Mouse (Mus musculus): ENCODE results near the gene Pcyt2. TPM values are rescaled to one million over a fixed set of nuclear protein-coding genes. Genes with fewer than 3 reads are reported as not detected.

Gene Pcyt2
- polyA plus RNA-seq, 1 experiment from 2014 or later: 164 TPM

DNA sequence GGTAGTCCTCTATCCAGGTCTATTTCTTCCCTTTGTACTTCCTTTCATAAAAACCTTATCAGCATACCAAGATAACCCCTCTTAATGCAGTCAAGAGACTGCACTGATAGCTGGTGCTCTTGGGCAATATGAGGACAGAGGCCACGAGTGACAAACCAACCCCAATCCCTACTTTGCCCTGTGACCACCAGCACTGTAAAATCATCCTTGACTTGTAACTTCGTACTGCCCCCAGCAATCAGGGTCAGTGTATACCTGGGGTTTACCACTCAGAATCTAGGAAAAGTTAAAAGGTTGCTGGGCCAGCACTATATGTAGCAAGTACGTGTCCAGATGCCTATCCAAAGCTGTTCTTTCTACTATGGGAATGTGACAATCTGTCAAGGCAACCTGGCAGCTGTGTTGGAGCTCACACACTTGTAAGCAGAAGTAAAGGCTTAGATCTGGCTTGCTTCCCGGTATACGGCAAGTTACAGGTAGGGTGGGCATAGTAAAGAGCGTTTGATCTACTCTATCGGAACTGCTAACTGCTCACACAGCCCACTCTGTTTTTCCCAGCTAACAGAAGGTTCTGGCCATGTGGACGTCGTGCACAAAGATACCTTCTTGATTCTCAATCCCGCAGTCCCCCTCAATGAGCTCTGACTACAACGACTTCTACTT lies 45.9 kb downstream of the Pcyt2 start:
- peaks cover 26% of the 10 kb centered on the region for H3K4me1 ChIP-seq (ENCODE audit: insufficient read depth, low read length)
- H3K4me3 ChIP-seq (ENCODE audit: low read length): peak overlapping the region; percentile 86
- 5% methylated on average over 11 of the region's 11 CpGs for WGBS
- H3K4me2 ChIP-seq (replicated peaks; ENCODE audit: low read depth, low read length): peak overlapping the region; percentile 66
- peak overlapping the region; percentile 96 for H3K27ac ChIP-seq (ENCODE audit: low read length)
- no peaks in the 10 kb centered on the region for H3K9me3 ChIP-seq (ENCODE audit: low read length)
- H3K27me3 ChIP-seq (ENCODE audit: insufficient read depth, low read length): no peaks in the 10 kb centered on the region
- peaks cover 36% of the 10 kb centered on the region for H3K36me3 ChIP-seq (ENCODE audit: insufficient read depth, low read length)
- no peak for ATAC-seq (ENCODE audit: low FRiP score, low TSS enrichment)
- peak overlapping the region; percentile 95 for H3K9ac ChIP-seq (replicated peaks; ENCODE audit: low read length)

DNA sequence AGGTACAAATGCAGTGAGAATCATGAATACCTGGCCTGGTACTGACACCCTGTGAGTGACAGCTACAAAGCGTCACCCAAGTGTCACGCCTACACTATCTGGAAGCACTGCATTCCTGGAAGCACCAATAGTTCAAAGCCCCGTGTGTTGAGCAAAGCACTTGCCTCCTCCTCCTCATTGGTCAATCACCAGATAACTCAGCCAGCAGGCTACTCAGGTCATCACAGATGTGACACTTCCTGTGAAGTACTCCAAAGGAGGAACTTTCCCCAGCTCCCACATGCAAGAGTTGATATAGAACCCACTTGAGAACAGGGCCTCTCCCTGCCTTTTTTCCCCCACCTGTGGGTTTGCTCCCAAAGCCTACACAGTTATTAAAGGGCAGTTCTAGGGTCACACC lies 46.6 kb downstream of the Pcyt2 start:
- peak overlapping the region; percentile 86 for H3K4me3 ChIP-seq (ENCODE audit: low read length)
- no peak overlapping the region for H3K27ac ChIP-seq (ENCODE audit: low read length)
- WGBS: 74% methylated on average over 3 of the region's 3 CpGs
- H3K9me3 ChIP-seq (ENCODE audit: low read length): no peaks in the 10 kb centered on the region
- H3K9ac ChIP-seq (replicated peaks; ENCODE audit: low read length): peak overlapping the region; percentile 95
- peak overlapping the region; percentile 66 for H3K4me2 ChIP-seq (replicated peaks; ENCODE audit: low read depth, low read length)
- peaks cover 44% of the 10 kb centered on the region for H3K36me3 ChIP-seq (ENCODE audit: insufficient read depth, low read length)
- peaks cover 26% of the 10 kb centered on the region for H3K4me1 ChIP-seq (ENCODE audit: insufficient read depth, low read length)
- H3K27me3 ChIP-seq (ENCODE audit: insufficient read depth, low read length): no peaks in the 10 kb centered on the region
- ATAC-seq (ENCODE audit: low FRiP score, low TSS enrichment): no peak

GRCm38 (mm10) chr11:120568324-120568723 lies 49.4 kb downstream of the Pcyt2 start:
- Histone ChIP-seq H3K4me3 (ENCODE audit: low read length) (no peak overlapping the region), H3K4me2 (replicated peaks; ENCODE audit: low read depth, low read length) (no peak overlapping the region), H3K9ac (replicated peaks; ENCODE audit: low read length) (0 out of 2 replicates have a peak overlapping the region, but pooled peaks have one; percentile 22), H3K27me3 (ENCODE audit: insufficient read depth, low read length) (no peaks in the 10 kb centered on the region), H3K9me3 (ENCODE audit: low read length) (no peaks in the 10 kb centered on the region), H3K4me1 (ENCODE audit: insufficient read depth, low read length) (peaks cover 16% of the 10 kb centered on the region), H3K27ac (ENCODE audit: low read length) (no peak overlapping the region), H3K36me3 (ENCODE audit: insufficient read depth, low read length) (peaks cover 70% of the 10 kb centered on the region)
- no peak for ATAC-seq (ENCODE audit: low FRiP score, low TSS enrichment)
- 95% methylated on average over 6 of the region's 6 CpGs for WGBS

DNA sequence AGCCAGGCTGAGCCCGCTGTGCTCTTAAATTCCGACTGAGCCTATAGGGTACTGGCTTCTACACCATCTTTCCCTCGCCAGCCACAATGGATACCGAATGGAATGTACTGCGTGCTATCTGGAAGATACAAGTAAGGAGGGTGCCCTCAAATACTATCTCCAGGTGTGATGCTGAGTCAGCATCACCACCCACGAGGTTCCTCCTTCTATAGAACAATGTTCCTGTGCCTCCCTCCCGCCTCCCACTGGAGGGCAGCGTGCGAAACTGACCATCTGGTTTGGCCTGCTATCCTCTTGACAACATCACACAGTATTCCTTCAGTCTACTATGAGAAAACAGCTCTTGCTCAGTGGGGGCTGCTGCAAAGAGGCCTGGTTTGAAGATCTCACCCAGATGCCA lies 52.6 kb downstream of the Pcyt2 start:
- no peak for ATAC-seq (ENCODE audit: low FRiP score, low TSS enrichment)
- no peak overlapping the region for H3K27ac ChIP-seq (ENCODE audit: low read length)
- H3K36me3 ChIP-seq (ENCODE audit: insufficient read depth, low read length): peaks cover 89% of the 10 kb centered on the region
- H3K4me1 ChIP-seq (ENCODE audit: insufficient read depth, low read length): 0 out of 2 replicates have a peak, but pooled peaks cover 5% of the 10 kb centered on the region
- no peaks in the 10 kb centered on the region for H3K27me3 ChIP-seq (ENCODE audit: insufficient read depth, low read length)
- WGBS: 82% methylated on average over 9 of the region's 9 CpGs
- no peak overlapping the region for H3K9ac ChIP-seq (replicated peaks; ENCODE audit: low read length)
- no peak overlapping the region for H3K4me2 ChIP-seq (replicated peaks; ENCODE audit: low read depth, low read length)
- no peak overlapping the region for H3K4me3 ChIP-seq (ENCODE audit: low read length)
- H3K9me3 ChIP-seq (ENCODE audit: low read length): no peaks in the 10 kb centered on the region

- no peak for ATAC-seq (ENCODE audit: low FRiP score, low TSS enrichment)
- peaks cover 91% of the 10 kb centered on the region for H3K36me3 ChIP-seq (ENCODE audit: insufficient read depth, low read length)
- 96% methylated on average over 13 of the region's 13 CpGs for WGBS
Measured at GRCm38 (mm10) chr11:120562949-120563348, 54.8 kb downstream of the Pcyt2 start.

DNA sequence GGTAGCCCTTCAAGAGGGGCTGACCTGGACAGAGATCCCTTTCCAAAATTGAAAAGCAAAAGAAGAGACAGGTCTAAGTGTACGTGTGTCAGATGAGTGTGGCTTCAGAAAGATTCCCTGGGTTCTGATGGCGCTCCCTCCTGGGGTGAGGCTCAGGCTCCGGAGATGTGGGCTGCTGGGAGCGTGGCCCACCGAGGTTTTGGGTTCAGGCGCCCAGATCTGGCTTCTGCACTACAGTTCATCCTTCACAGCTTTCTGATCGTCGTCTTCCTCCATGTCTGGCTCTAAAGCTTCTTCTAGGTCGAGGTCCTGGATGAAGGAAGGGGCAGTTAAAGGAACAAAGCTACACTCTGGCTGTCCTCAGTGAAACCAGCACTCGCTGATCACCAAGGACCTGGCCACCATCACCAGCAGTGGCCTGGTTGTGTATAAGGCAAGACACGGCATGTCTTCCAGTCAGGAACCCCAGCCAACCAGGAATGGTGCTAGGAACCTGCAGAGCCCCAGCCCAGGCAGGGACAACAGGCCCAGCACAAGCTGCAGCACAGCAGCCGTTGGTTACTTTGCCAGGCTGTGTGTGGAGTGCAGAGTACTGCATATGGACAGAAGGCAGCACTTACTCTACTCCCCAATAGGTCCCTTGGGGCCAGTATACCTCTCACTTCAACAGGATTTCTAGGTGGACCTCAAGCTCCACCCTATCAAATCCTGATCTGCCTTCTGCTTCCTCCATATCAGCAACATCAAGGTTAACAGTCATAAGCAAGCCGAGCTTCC lies 56.6 kb downstream of the Pcyt2 start:
- no peak overlapping the region for H3K4me2 ChIP-seq (replicated peaks; ENCODE audit: low read depth, low read length)
- H3K36me3 ChIP-seq (ENCODE audit: insufficient read depth, low read length): peaks cover 73% of the 10 kb centered on the region
- H3K27ac ChIP-seq (ENCODE audit: low read length): no peak overlapping the region
- H3K9ac ChIP-seq (replicated peaks; ENCODE audit: low read length): no peak overlapping the region
- no peak for ATAC-seq (ENCODE audit: low FRiP score, low TSS enrichment)
- H3K4me1 ChIP-seq (ENCODE audit: insufficient read depth, low read length): no peaks in the 10 kb centered on the region
- no peaks in the 10 kb centered on the region for H3K27me3 ChIP-seq (ENCODE audit: insufficient read depth, low read length)
- H3K9me3 ChIP-seq (ENCODE audit: low read length): 0 out of 2 replicates have a peak, but pooled peaks cover 5% of the 10 kb centered on the region
- 92% methylated on average over 13 of the region's 13 CpGs for WGBS
- no peak overlapping the region for H3K4me3 ChIP-seq (ENCODE audit: low read length)

More at GRCm38 (mm10) chr11:120562949-120563348, 54.8 kb downstream of the Pcyt2 start:
- Histone ChIP-seq H3K27ac (ENCODE audit: low read length) (no peak overlapping the region), H3K4me3 (ENCODE audit: low read length) (no peak overlapping the region), H3K4me2 (replicated peaks; ENCODE audit: low read depth, low read length) (no peak overlapping the region), H3K4me1 (ENCODE audit: insufficient read depth, low read length) (0 out of 2 replicates have a peak, but pooled peaks cover 2% of the 10 kb centered on the region), H3K9me3 (ENCODE audit: low read length) (no peaks in the 10 kb centered on the region), H3K9ac (replicated peaks; ENCODE audit: low read length) (no peak overlapping the region), H3K27me3 (ENCODE audit: insufficient read depth, low read length) (no peaks in the 10 kb centered on the region)

Small RNAs within 50 kb of the gene (microRNA-seq; reads per million reads assigned to microRNA genes)
- 0.47 reads per million for gene Mir6936

Other genes starting within 250 kb of the Pcyt2 start
- 42.3 and 44.8 TPM in 2 replicates for gene Faap100, start 239.2 kb downstream of the Pcyt2 start, polyA plus RNA-seq (2015; fragmentation: Nextera tagmentation; extraction: Ambion mirVana)
- gene Nploc4, start 180.2 kb downstream of the Pcyt2 start, polyA plus RNA-seq (2015; fragmentation: Nextera tagmentation; extraction: Ambion mirVana): 34.1 and 34.4 TPM in 2 replicates
- not detected in 2 replicates for gene Tspan10, start 175.3 kb downstream of the Pcyt2 start, polyA plus RNA-seq (2015; fragmentation: Nextera tagmentation; extraction: Ambion mirVana)
- gene Pde6g, start 164.4 kb downstream of the Pcyt2 start, polyA plus RNA-seq (2015; fragmentation: Nextera tagmentation; extraction: Ambion mirVana): 0.39 and 0.45 TPM in 2 replicates
- gene Oxld1, start 159.9 kb downstream of the Pcyt2 start, polyA plus RNA-seq (2015; fragmentation: Nextera tagmentation; extraction: Ambion mirVana): 15.4 and 15.9 TPM in 2 replicates
- 40.6 and 43.9 TPM in 2 replicates for gene Ccdc137, start 159.8 kb downstream of the Pcyt2 start, polyA plus RNA-seq (2015; fragmentation: Nextera tagmentation; extraction: Ambion mirVana)
- gene Arl16, start 150.3 kb downstream of the Pcyt2 start, polyA plus RNA-seq (2015; fragmentation: Nextera tagmentation; extraction: Ambion mirVana): 46.5 and 50.4 TPM in 2 replicates
- 176 and 177 TPM in 2 replicates for gene Mrpl12, start 133.3 kb downstream of the Pcyt2 start, polyA plus RNA-seq (2015; fragmentation: Nextera tagmentation; extraction: Ambion mirVana)
- 120 and 123 TPM in 2 replicates for gene Slc25a10, start 126.1 kb downstream of the Pcyt2 start, polyA plus RNA-seq (2015; fragmentation: Nextera tagmentation; extraction: Ambion mirVana)
- 4.7 and 5.5 TPM in 2 replicates for gene Gcgr, start 87.2 kb downstream of the Pcyt2 start, polyA plus RNA-seq (2015; fragmentation: Nextera tagmentation; extraction: Ambion mirVana)
- 218 and 232 TPM in 2 replicates for gene Mcrip1, start 68.2 kb downstream of the Pcyt2 start, polyA plus RNA-seq (2015; fragmentation: Nextera tagmentation; extraction: Ambion mirVana)
- gene Ppp1r27, start 66.8 kb downstream of the Pcyt2 start, polyA plus RNA-seq (2015; fragmentation: Nextera tagmentation; extraction: Ambion mirVana): 0.55 and 0.57 TPM in 2 replicates
- 843 and 914 TPM in 2 replicates for gene P4hb, start 44.7 kb downstream of the Pcyt2 start, polyA plus RNA-seq (2015; fragmentation: Nextera tagmentation; extraction: Ambion mirVana)
- gene Arhgdia, start 36.3 kb downstream of the Pcyt2 start, polyA plus RNA-seq (2015; fragmentation: Nextera tagmentation; extraction: Ambion mirVana): 696 and 712 TPM in 2 replicates
- gene Alyref, start 19.6 kb downstream of the Pcyt2 start, polyA plus RNA-seq (2015; fragmentation: Nextera tagmentation; extraction: Ambion mirVana): 92.2 and 372 TPM in 2 replicates
- 195 and 197 TPM in 2 replicates for gene Anapc11, start 19.5 kb downstream of the Pcyt2 start, polyA plus RNA-seq (2015; fragmentation: Nextera tagmentation; extraction: Ambion mirVana)
- 27.7 and 33.8 TPM in 2 replicates for gene Npb, start 9.5 kb downstream of the Pcyt2 start, polyA plus RNA-seq (2015; fragmentation: Nextera tagmentation; extraction: Ambion mirVana)
- gene Sirt7, start 7.3 kb upstream of the Pcyt2 start, polyA plus RNA-seq (2015; fragmentation: Nextera tagmentation; extraction: Ambion mirVana): 38.9 and 39.3 TPM in 2 replicates
- gene Mafg, start 15.7 kb upstream of the Pcyt2 start, polyA plus RNA-seq (2015; fragmentation: Nextera tagmentation; extraction: Ambion mirVana): 24.3 and 25.4 TPM in 2 replicates
- 26.8 and 27.3 TPM in 2 replicates for gene Pycr1, start 25.8 kb upstream of the Pcyt2 start, polyA plus RNA-seq (2015; fragmentation: Nextera tagmentation; extraction: Ambion mirVana)
- 0.51 and 0.73 TPM in 2 replicates for gene Myadml2, start 30.2 kb upstream of the Pcyt2 start, polyA plus RNA-seq (2015; fragmentation: Nextera tagmentation; extraction: Ambion mirVana)
- 4.8 and 5.9 TPM in 2 replicates for gene Notum, start 43.2 kb upstream of the Pcyt2 start, polyA plus RNA-seq (2015; fragmentation: Nextera tagmentation; extraction: Ambion mirVana)
- gene Aspscr1, start 55.0 kb upstream of the Pcyt2 start, polyA plus RNA-seq (2015; fragmentation: Nextera tagmentation; extraction: Ambion mirVana): 146 TPM in 2 replicates
- gene Cenpx, start 95.8 kb upstream of the Pcyt2 start, polyA plus RNA-seq (2015; fragmentation: Nextera tagmentation; extraction: Ambion mirVana): 151 TPM in 2 replicates
- 69.2 and 71.3 TPM in 2 replicates for gene Lrrc45, start 96.0 kb upstream of the Pcyt2 start, polyA plus RNA-seq (2015; fragmentation: Nextera tagmentation; extraction: Ambion mirVana)
- 32.5 and 38.7 TPM in 2 replicates for gene Rac3, start 103.5 kb upstream of the Pcyt2 start, polyA plus RNA-seq (2015; fragmentation: Nextera tagmentation; extraction: Ambion mirVana)
- gene Dcxr, start 109.3 kb upstream of the Pcyt2 start, polyA plus RNA-seq (2015; fragmentation: Nextera tagmentation; extraction: Ambion mirVana): 49.4 and 56.5 TPM in 2 replicates
- gene Cbr2, start 114.2 kb upstream of the Pcyt2 start, polyA plus RNA-seq (2015; fragmentation: Nextera tagmentation; extraction: Ambion mirVana): 2.1 and 4.3 TPM in 2 replicates
- 3.4 and 9.0 TPM in 2 replicates for gene Hmga1b, start 144.9 kb upstream of the Pcyt2 start, polyA plus RNA-seq (2015; fragmentation: Nextera tagmentation; extraction: Ambion mirVana)
- gene Rfng, start 166.3 kb upstream of the Pcyt2 start, polyA plus RNA-seq (2015; fragmentation: Nextera tagmentation; extraction: Ambion mirVana): 44.0 and 46.9 TPM in 2 replicates
- 230 and 239 TPM in 2 replicates for gene Gps1, start 166.3 kb upstream of the Pcyt2 start, polyA plus RNA-seq (2015; fragmentation: Nextera tagmentation; extraction: Ambion mirVana)
- 89.9 and 91.0 TPM in 2 replicates for gene Dus1l, start 178.5 kb upstream of the Pcyt2 start, polyA plus RNA-seq (2015; fragmentation: Nextera tagmentation; extraction: Ambion mirVana)
- gene Fasn, start 206.6 kb upstream of the Pcyt2 start, polyA plus RNA-seq (2015; fragmentation: Nextera tagmentation; extraction: Ambion mirVana): 50.0 and 50.4 TPM in 2 replicates

All from kidney, embryonic 16.5 days (tissue).